Mouse (Mus musculus) intestine, postnatal 0 days (tissue): Measurements from ENCODE around the gene Hoxc11. TPM values are rescaled to one million over a fixed set of nuclear protein-coding genes. Genes with fewer than 3 reads are reported as not detected.

Source experiments
- ATAC-seq: fragments of 200-750 bp; cut with Nextera tagmentation; 2 replicates; pipeline ENCODE4 v1.8.0; 2017; ENCODE audit warnings: mild to moderate bottlenecking, moderate TSS enrichment, moderate library complexity
- H3K27ac ChIP-seq: fragments of 300-500 bp; sonication (generic); 2 replicates; pipeline ENCODE4 v1.5.1; 2014; ENCODE audit warnings: mild to moderate bottlenecking, low read depth, low read length, moderate library complexity
- H3K27me3 ChIP-seq: fragments of 300-500 bp; sonication (generic); replicated peaks from 2 replicates; pipeline ENCODE4 v1.6.1; 2014; ENCODE audit warnings: low read length, mixed read lengths; ENCODE audit not compliant: control insufficient read depth, insufficient read depth
- H3K36me3 ChIP-seq: fragments of 300-500 bp; sonication (generic); 2 replicates; pipeline ENCODE4 v1.6.1; 2014; ENCODE audit warnings: mild to moderate bottlenecking, moderate library complexity; ENCODE audit not compliant: control insufficient read depth, insufficient read depth
- H3K4me1 ChIP-seq: fragments of 300-500 bp; sonication (generic); replicated peaks from 2 replicates; pipeline ENCODE4 v1.6.1; 2014; ENCODE audit warnings: antibody characterized with exemption, low read length, mixed read lengths; ENCODE audit not compliant: control insufficient read depth, insufficient read depth
- H3K4me2 ChIP-seq: fragments of 300-500 bp; sonication (generic); replicated peaks from 2 replicates; pipeline ENCODE4 v1.6.1; 2014; ENCODE audit warnings: low read depth, mild to moderate bottlenecking, moderate library complexity
- H3K4me3 ChIP-seq: fragments of 300-500 bp; sonication (generic); 2 replicates; pipeline ENCODE4 v1.5.1; 2014; ENCODE audit warnings: low read depth, low read length
- H3K9ac ChIP-seq: fragments of 300-500 bp; sonication (generic); 2 replicates; pipeline ENCODE4 v1.6.1; 2014; ENCODE audit warnings: mild to moderate bottlenecking, low read depth, low read length
- H3K9me3 ChIP-seq: fragments of 300-500 bp; sonication (generic); 2 replicates; pipeline ENCODE4 v1.6.1; 2016; ENCODE audit warnings: mixed run types; ENCODE audit not compliant: control insufficient read depth
- CTCF ChIP-seq: sonication (generic); IDR thresholded peaks from 2 replicates; pipeline ENCODE4 v1.5.1; 2016; ENCODE audit warnings: low read depth, mild to moderate bottlenecking, control low read depth, antibody characterized with exemption, moderate library complexity
- WGBS: fragments of 180-500 bp; shearing (Covaris S2); extraction: QIAGEN DNeasy Blood & Tissue Kit; methylation state at CpG from one replicate; pipeline ENCODE4 v1.1.7; 2014; 5-methylcytosine and 5-hydroxymethylcytosine counted together
- polyA plus RNA-seq: library from polyadenylated mRNA; unstranded; fragments of >200 nt; fragmentation: Nextera tagmentation; extraction: Ambion mirVana; gene quantifications from 2 replicates; pipeline ENCODE4 v1.2.1, GENCODE M21; 2015

Hoxc11 gene
- polyA plus RNA-seq, 1 experiment from 2014 or later = not detected

- no peak overlapping the region for H3K27ac ChIP-seq
- no peak for TF ChIP-seq CTCF
- peaks cover 99% of the 10 kb centered on the region for H3K27me3 ChIP-seq
- no peaks in the 10 kb centered on the region for H3K36me3 ChIP-seq
- H3K4me3 ChIP-seq = no peak overlapping the region
- no peak overlapping the region for H3K4me2 ChIP-seq
- H3K9ac ChIP-seq = no peak overlapping the region
- H3K9me3 ChIP-seq = no peaks in the 10 kb centered on the region
- WGBS = 13% methylated on average over 22 of the region's 22 CpGs
- ATAC-seq = no peak
- H3K4me1 ChIP-seq = no peaks in the 10 kb centered on the region
Observed at GRCm38 (mm10) chr15:102945185-102946077, 8.8 kb upstream of the Hoxc11 start.

- peaks cover 98% of the 10 kb centered on the region for H3K27me3 ChIP-seq
- H3K9ac ChIP-seq = no peak overlapping the region
- H3K4me3 ChIP-seq = no peak overlapping the region
- no peak for ATAC-seq
- no peaks in the 10 kb centered on the region for H3K9me3 ChIP-seq
- no peak overlapping the region for H3K4me2 ChIP-seq
- no peaks in the 10 kb centered on the region for H3K36me3 ChIP-seq
- TF ChIP-seq CTCF = no peak
- no peaks in the 10 kb centered on the region for H3K4me1 ChIP-seq
- 4% methylated on average over 9 of the region's 9 CpGs for WGBS
- no peak overlapping the region for H3K27ac ChIP-seq
Observed at GRCm38 (mm10) chr15:102947276-102947675, 7.0 kb upstream of the Hoxc11 start.

- Histone ChIP-seq H3K4me2 (no peak overlapping the region), H3K27ac (no peak overlapping the region)
- 22% methylated on average over 2 of the region's 2 CpGs for WGBS
Observed at GRCm38 (mm10) chr15:102948842-102949241, 5.4 kb upstream of the Hoxc11 start.

GRCm38 (mm10) chr15:102949696-102950095 is 4.5 kb upstream of the Hoxc11 start:
- no peak overlapping the region for H3K4me2 ChIP-seq
- no peak for ATAC-seq
- WGBS = 2% methylated on average over 20 of the region's 20 CpGs
- no peaks in the 10 kb centered on the region for H3K4me1 ChIP-seq
- no peak for TF ChIP-seq CTCF
- H3K27me3 ChIP-seq = peaks cover 98% of the 10 kb centered on the region
- no peaks in the 10 kb centered on the region for H3K36me3 ChIP-seq
- no peak overlapping the region for H3K27ac ChIP-seq
- no peak overlapping the region for H3K4me3 ChIP-seq
- H3K9me3 ChIP-seq = no peaks in the 10 kb centered on the region
- no peak overlapping the region for H3K9ac ChIP-seq

More at GRCm38 (mm10) chr15:102948842-102949241, 5.4 kb upstream of the Hoxc11 start:
- Histone ChIP-seq H3K9ac (no peak overlapping the region), H3K36me3 (no peaks in the 10 kb centered on the region), H3K9me3 (no peaks in the 10 kb centered on the region), H3K27me3 (peaks cover 98% of the 10 kb centered on the region), H3K4me1 (no peaks in the 10 kb centered on the region), H3K4me3 (no peak overlapping the region)
- no peak for ATAC-seq
- no peak for TF ChIP-seq CTCF

- Histone ChIP-seq H3K4me1 (no peaks in the 10 kb centered on the region), H3K9ac (no peak overlapping the region), H3K9me3 (no peaks in the 10 kb centered on the region), H3K4me3 (no peak overlapping the region), H3K27me3 (peaks cover 97% of the 10 kb centered on the region), H3K4me2 (no peak overlapping the region), H3K36me3 (no peaks in the 10 kb centered on the region), H3K27ac (no peak overlapping the region)
- no peak for ATAC-seq
- WGBS = 16% methylated on average over 2 of the region's 2 CpGs
- no peak for TF ChIP-seq CTCF
Observed at GRCm38 (mm10) chr15:102950877-102951276, 3.4 kb upstream of the Hoxc11 start.

- ATAC-seq = no peak
- Histone ChIP-seq H3K27me3 (peaks cover 97% of the 10 kb centered on the region), H3K27ac (no peak overlapping the region), H3K4me1 (no peaks in the 10 kb centered on the region), H3K9ac (no peak overlapping the region), H3K4me3 (no peak overlapping the region), H3K4me2 (no peak overlapping the region), H3K36me3 (no peaks in the 10 kb centered on the region), H3K9me3 (no peaks in the 10 kb centered on the region)
- no peak for TF ChIP-seq CTCF
- 5% methylated on average over 6 of the region's 6 CpGs for WGBS
Observed at GRCm38 (mm10) chr15:102953561-102953960, 666 bp upstream of the Hoxc11 start.
